Mouse (Mus musculus) spleen, postnatal 4 days (tissue): ENCODE measurements around the gene Plin1.

Source experiments
- DNase-seq, 2 experiments: peaks; one replicate each; pipeline ENCODE4 v3.0.0; 2022; ENCODE audit warnings: low spot score in 2 of 2

Plin1 gene

DNA sequence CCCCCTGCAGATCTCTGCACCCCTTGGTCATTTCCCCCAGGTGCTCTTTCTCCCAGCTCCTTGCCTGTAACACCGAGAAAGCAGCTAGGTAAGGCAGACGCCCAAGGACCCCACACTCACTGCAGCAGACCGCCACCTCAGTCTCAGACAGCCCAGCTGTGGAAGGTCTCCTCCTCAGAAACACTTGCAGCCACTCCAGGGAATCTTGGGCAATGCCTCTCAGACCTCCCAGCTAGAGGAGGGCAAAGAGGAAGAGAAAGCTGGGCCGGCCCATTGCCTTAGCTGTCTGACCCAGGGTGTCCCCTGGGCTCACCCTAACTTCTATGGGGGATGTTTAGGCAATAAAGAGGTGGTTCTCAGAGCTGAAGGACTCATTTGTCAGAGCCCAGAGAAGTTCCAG lies at the start of gene Plin1:
Gene Plin1 (minus strand): TSS at position 282 of the 400 bp plus-strand sequence.
- DNase-seq, result no peak

DNA sequence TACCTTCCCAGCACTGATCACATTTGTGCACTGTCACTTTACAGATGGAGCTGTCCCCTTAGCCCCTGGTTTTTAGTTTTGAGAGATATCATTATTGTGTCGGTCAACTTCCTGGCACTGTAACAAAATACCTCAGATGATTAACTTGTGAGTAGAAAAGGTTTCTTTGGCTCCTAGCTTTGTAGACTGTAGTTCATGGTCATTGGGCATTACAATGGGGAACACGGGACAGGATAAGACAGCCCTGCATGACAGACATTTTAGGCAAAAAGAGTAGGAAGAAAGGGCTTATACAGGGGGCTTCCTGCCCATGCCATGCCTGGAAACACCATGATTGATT lies 49.8 kb upstream of the Plin1 start:
- no peak for DNase-seq

DNA sequence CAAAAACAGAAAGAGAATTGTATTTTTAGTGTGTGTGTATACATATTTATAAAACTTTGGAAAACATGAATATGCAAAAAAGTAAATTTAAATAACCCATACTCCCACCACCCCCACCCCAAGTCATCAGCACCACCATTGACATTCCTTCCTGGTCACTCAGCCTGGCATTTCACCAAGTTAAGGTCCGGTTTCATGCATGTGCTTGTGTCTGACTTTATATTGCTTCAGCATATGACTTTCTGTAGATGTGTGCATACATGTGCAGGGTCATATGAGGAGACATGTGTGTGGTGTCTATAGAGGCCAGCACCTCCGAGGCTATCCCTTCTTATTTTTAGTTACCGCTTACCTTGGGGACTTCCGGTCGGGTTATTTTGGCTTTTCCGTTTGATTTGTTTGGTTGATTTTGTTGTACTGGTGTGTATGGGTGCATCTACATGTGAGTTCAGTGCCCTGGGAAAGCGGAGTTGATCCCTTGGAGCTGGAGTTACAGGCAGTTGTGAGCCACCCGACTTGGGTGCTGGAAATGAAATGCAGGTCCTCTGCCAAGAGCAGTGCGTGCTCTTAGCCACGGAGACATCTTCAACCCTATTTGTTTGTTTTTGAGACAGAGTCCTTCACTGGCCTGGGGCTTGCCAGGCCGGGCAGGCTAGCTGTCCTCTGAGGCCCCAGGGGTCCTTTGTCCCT lies 49.3 kb upstream of the Plin1 start:
- no peak for DNase-seq

DNA sequence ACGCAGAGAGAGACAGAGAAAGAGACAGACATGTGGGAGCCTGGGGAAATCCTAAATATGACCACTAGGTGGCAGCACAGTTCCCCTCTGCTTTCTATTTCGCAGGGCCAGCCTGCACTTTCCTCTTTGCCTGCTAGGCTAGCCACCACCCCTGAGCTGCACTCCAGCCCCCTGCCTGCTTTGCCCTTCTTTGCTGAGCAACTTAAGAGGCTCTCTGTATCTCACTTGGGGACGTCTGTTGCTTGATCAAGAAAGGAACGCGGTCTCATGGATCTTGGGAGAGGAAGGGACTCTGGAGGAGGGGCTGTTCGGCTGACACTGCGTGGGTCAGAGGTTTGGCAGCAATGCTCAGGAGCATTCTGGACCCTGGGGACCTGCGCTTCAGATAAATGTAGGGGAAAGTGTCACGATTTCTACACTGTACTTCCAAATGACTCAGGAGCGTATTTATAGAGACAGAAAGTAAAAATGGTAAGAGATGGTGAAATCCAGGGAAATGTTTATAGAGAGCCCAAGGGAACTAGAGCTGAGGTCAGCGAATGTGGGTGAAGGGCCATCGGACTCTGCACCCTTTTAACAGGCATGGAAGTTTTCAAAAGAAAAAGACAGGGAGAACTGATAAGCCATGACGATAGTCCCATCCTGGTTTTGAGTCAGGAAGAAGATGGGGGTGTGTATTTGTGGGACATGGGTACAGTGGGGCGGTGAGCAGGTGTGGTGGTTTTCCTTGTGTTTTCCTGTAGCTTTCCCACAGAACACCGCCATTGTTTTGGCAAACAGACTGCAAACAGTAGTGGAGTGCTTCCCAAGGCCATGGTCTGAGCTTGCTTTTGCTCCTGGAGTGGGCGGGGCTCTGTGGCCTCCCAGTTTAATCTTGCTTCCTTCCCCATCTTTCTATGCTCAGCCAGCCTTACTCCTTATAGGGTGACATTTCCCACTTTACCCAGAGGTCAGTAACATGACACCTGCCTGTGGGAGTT lies 48.2 kb upstream of the Plin1 start:
- peak; percentile 57 to 84 for DNase-seq

DNA sequence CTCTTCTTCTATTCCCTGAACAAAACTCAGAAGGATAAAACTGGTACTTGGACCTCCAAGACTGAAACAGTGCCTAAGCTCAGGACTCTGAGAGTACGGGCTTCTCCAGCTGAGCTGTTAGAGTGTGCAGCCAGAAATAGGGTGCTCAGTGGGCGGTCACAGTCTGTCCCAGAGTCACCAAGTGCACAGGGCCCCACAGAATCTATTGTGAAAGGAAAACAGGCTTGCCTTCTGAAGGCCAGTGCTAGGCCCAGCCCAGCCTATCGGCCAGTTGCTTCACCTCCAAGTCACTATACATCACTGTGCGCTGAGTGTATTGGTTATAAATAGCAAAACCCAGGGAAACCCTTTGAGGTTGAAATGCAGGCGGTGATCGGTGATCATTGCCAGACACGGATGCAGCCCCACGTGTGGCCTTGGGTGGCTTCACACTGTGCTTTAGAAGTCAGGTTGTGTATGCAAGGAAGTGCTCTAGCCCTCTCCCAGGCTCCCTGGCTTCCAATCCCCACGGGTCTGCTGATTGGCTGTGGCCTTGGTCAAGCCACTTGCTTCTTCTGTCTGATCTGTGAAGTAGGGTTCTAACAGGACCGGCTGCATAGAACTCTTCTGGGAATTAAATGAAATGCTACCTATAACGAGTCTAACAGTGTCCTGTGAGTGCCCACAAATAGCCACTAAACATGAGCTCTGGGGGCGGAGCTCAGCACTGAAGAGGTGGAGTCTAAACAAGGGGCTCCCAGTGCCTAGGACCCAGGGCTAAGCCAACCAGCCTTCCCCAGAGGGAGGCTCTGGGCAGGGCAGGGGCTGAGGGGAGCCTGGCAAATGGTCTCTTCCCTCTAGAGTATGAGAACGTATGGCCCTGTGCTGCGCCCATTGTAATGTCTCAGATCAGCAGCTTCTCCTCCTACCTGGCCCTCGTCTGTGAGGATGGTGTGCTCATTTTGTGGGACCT lies 39.1 kb upstream of the Plin1 start:
- no peak for DNase-seq

DNA sequence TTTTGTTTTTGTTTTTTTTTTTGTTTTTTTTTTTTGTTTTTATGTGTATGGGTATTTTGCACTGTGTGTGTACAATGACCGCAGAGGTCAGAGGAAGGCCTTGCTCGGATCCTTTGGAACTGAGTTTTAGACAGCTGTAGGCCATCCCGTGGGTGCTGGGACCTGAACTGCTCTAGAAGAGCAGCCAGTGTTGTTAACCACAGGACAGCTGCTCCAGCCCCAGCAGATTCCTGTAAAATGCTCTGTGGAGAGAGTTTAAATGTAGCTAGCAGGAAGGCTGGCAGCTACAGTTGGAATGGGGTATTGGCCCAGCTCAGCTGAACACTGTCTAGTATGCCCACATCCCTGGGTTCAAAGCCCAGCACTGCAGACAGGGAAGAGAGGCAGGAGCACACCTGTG lies 37.0 kb upstream of the Plin1 start:
- DNase-seq, result no peak

DNA sequence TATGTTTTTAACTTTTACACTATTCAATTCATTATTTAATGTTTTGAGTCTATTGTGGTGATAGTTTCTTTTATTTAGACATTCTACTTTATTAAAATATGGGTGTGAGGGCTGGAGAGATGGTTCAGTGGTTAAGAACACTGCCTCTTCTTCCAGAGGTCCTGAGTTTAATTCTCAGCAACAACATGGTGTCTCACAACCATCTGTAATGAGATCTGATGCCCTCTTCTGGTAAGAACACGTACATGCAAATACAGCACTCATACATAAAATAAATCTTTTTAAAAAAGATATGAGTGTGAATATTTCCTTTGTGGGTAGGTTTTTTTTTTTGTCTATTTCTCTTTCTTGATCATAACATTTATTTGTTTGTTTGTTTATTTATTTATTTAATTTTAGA lies 33.3 kb upstream of the Plin1 start:
- no peak for DNase-seq

DNA sequence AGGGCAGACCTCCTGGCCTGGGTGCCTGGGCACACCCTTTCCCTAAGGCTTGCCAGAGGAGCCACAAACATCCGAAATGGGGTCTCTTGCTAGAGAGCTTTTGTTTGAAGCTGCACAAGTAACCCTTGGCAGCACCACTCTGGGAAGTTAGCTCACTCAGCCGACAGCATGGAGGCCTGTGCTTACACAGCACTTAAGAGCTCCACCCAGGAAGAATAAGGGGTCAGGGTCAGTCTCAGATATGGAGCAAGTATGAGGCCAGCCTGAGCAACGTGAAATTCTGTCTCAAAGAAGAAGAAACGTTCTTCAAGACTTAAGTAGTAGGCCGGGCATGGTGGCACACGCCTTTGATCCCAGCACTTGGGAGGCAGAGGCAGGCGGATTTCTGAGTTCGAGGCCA lies 29.4 kb upstream of the Plin1 start:
- no peak for DNase-seq

DNA sequence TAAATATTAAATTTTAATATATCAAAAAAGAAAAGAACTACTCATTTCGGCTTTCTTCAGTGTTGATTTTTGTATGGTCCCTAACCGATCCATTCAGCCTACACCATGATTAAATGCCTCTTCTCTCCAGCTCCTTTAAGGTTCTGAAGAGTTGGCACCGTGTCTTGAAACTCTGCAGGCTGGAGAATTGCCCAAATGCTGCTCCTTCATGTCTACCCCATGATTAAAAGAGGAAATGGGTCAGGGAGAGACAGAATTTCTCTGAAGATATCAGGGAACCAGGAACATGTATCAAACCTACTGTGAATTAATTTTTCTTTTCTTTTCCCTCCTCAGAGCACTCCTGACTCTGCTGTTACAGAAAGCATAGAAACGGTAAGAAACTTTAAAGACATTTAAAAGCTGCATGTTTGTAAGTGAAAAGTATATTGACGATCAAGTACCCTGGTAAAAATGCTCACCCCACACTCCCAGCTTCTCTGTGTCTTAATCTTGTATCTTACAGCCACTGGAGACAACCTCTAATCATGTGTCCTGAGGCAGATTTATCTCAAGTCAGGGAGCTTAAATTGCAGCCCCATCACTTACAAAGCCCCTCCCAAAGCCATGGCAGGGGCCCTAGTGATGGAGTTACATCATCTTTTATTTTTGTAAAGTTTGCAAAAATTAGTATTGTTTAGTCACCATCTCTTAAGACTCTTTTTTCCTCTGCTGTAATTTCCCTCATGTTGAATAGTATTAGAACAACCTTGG lies 28.6 kb upstream of the Plin1 start:
- DNase-seq, result no peak

DNA sequence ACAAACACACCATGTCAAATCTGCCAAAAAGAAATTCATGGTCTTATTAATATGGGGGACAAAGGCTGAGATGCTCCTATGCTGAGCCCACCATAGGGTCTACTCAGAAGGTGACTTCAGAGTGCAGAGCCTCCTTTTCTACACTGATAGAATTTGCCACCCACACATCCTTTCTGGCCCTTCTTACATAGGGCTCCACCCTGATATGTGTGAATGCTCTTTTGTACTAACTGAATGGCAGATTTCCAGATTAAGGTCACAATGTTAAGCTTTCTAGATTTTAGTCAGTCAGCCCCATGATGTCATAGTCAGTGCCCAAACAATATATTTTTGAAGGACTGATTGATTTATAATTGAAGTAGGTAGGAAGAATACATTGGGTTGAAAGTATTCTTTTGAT lies 27.1 kb upstream of the Plin1 start:
- no peak for DNase-seq

DNA sequence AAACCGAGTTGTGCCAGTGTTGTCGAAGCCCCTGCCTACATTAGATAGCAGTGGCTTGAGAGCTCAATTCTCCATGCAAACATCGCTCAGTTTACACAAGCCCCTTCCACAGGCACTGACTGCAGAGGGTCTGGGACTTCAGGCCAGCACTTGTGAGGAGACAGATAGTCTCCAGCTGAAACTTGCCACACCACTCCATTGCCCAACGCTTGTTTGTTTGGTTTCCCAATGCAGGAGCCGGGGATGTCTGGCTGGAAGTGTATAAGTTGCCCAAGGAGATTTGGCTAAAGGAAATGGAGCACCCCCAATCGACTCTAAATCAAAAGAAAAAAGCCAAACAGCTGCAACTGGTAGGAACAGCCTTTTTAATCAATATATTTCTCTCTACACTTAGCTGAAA lies 25.5 kb upstream of the Plin1 start:
- no peak for DNase-seq

DNA sequence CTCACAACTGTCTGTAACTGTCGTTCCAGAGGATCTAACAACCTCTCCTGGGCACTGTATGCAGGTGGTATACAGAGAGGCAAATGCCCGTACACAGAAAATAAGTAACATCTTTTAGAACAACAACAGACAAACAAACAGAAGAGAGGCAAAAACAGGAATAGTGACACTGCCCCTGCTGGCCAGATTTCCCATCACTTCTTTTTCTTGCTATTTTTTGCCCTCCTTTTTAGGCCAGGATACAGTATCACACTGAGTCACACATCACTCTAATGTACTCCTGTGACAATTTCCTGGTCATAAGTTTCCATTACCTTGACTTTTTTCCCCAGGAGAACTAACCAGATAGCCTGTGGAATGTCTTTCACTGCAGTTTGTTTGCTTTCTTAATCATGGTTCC lies 23.6 kb upstream of the Plin1 start:
- DNase-seq, result no peak

DNA sequence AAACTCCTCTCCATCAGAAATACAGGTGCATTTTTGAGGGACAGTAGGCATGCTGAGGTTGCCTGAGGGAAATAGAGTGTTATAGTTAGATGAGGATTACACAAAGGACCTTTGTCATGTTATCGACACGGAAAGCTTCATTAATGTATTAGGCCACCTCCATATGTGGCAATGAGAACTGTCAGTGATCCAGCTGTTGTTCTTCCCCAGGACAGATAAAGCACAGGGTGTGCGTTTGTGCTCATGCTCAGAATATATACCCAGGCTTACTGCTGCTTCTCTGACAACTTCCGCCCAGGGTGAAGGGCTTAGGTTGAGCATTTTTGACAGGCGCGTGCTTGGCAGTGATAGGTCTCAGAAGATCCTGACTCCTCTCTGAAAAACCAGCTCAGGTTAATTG lies 16.8 kb upstream of the Plin1 start:
- DNase-seq, result no peak

DNA sequence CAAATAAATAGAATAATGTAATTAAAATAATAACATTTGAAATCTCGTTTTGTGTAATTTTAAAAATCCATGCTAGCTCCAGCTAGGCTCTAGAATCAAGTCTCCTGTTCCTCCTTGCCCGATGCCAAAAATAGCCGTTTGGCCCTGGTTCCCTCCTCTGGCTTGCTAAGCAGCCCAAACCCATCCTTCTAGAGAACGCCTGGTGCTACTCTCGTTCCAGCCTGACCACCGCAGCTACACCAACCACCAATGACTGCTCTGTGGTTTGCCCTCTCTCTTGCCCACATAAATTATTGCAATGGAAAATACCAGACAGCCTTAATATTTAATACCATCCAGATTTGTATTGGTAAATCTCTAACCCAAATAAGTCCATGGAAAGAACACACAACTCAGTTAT lies 15.0 kb upstream of the Plin1 start:
- no peak for DNase-seq

DNA sequence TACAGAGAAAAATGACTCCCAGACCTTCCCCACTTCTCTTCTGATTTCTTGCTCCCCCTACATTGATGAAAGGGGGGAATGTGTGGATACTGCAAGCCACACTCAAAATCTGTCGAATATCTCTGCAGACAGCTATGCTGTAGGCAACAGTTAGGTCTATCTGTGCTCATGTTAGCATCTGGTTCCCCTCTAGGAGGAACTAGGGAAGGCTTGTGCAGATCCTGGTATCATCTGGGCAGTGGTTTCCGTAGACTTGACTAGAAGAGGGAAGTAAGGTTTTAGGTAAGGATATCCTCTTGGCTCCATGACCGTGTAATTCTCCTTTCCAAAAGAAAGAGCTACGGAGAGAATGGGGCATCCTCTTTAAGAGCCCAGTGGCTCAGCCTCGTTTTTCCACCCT lies 11.9 kb upstream of the Plin1 start:
- no peak for DNase-seq

DNA sequence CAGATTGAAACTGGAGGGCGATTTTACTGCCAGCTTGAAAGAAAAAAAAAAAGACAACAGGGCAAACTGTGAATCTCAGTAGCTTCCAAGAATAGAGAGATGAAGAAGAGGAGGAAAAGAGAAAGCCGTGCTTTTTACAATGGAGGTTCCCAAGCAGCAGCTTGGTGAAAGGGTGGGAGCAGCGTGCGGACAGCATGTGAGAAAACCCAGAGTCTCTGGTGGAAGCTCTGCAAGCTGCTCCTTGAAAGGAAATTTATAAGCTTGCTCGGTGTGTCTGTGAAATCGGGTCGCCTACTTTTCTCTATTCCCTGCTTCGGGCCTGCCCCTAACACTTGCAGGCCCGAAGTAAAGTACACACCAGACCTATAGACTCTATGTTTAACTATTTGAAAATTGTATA lies 11.3 kb upstream of the Plin1 start:
- DNase-seq, result no peak

DNA sequence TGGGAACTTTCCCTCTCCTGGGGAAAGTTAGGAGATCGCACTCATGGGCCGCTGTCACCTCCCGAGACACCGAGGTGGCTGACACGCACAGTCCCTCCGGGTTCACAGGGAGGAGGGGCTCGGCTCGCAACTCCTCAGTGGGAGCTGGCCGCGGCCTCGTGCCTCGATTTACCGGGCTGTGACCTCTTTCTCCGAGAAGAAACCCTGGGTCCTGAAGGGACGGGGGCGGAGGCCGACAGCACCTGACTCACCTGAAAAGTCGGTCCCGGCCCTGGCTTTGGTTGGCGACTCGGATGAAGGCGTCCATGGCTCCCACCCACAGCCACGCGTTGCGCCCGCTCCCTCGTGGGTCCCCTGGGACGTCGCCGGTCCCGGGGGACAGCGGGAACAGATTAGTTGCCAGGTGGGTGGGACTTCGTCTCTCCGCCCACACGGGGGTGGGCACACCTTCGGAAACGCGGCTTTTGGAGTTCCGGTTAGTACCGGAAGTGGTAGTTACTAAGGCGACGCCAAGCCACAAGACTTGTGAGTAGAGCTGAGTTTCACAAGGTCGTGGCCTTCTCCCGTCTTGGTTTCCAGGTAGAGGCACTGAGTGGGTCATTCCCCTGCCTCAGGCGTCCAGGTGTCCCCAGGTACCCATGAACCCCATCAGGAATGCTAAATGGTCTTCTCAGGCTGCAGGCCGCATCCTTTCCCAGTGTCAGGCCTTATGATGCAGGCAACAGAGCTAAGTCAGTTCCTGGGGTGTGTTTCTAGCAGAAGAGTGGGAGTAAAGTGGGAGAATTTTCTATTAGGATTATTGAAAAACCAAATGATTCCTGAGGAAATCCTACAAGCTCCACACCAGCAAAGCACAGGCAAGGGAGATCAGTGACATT lies 10.2 kb upstream of the Plin1 start, which contains the start of the genes Pex11a and Wdr93:
Gene Pex11a (minus strand): TSS at position 473 of the 878 bp plus-strand sequence.
Gene Wdr93 (plus strand): TSS at position 505 of the 878 bp plus-strand sequence.
- peak; percentile 73 to 75 for DNase-seq

DNA sequence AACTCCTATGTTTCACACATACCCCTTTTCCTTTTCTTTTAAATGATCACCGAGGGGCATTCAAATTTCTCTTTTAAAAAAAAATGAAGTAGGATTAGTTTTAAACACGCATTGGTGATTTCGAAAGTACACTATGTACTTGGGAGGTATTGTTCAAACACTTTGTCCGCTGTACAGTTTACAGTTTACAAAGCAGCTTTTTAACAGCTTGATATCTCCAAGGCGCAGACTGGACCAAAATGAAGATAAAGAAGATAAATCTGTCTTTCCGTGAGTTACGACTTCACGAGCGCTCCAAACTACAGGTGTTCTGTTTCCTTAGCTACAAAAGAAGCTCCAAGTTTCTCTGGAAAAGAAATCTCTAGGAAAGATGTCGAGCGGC lies 9.6 kb upstream of the Plin1 start:
- DNase-seq, result no peak

DNA sequence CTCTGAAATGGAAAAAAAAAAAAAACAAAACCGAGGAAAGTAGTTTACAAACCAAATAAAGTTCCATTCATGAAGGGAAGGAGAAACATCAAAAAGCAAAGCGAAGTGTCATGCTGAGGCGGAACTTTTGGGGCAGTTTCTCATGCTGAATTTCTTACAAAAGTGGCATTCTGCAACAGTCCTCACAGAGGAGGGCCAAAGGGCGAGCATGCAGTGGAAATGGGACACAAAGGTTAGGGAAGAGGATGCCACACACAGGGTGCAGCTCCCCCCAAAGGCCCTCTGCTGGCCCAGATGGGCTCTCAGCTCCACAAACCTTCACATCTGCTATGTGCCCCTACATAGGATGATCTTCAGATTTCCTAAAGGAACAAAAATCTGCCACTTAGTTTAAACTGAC lies 7.6 kb upstream of the Plin1 start:
- no peak for DNase-seq

DNA sequence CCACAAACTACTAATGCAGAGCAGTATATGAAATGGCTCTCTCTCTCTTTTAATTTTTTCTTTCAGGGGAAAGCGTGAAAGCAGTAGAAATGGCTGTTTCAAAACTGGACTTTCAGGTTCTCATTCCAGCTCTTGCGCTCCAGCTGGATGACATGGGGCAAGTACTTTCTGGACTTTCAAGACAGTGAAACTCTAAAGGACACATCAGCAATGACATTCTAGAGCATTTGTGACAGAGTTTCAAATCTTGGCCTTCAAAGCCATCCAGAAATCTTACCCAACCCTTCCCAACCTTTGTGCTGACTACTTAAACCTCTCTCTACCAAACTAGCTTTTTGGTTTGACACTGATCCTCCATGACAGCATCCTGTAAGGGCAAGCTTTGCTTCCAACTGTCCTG lies 6.2 kb upstream of the Plin1 start:
- no peak for DNase-seq
